Mouse (Mus musculus): ENCODE data around the gene 1810009J06Rik. TPM values are rescaled to one million over a fixed set of nuclear protein-coding genes. Genes with fewer than 3 reads are reported as not detected.

The 1810009J06Rik gene
- polyA plus RNA-seq, 2 experiments: not detected

DNA sequence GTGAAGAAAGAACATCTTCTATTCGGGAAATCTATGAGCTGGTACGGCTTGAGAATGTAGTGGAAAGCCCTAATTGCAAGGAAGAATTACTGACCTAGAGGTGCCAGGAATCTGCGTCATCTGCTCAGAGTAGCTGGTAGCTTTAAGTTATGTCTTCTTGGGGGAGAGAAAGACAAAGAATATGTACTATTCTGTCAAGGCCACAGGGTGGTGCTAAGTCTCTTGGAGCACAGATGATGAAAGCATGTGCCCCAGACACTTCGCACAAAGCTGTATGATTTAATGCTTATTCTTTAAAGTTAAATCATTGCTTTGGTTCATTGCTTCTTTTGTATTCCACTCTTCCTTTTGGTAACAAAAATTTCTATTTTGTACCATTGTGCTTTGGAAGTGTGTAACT lies 50.5 kb downstream of the 1810009J06Rik start:
- Histone ChIP-seq H3K4me3 (ENCODE audit: insufficient read depth in 1 of 2, low read depth in 2 of 2, low read length in 2 of 2) (no peak overlapping the region), H3K36me3 (replicated peaks; ENCODE audit: control insufficient read depth, insufficient read depth, low read depth) (no peaks in the 10 kb centered on the region), H3K9ac (replicated peaks) (no peak overlapping the region), H3K4me1 (replicated peaks; ENCODE audit: control insufficient read depth in 2 of 2, insufficient read depth in 2 of 2, low read length in 1 of 2) (no peaks in the 10 kb centered on the region), H3K9me3 (ENCODE audit: control insufficient read depth, low read length) (no peaks in the 10 kb centered on the region), H3K4me2 (ENCODE audit: low read depth) (no peak overlapping the region), H3K27ac (no peak overlapping the region), H3K27me3 (ENCODE audit: control insufficient read depth, insufficient read depth, low read length) (no peaks in the 10 kb centered on the region)
- TF ChIP-seq CTCF (IDR thresholded peaks at IDR 0.05; ENCODE audit: low read depth) (no peak), EP300 (IDR thresholded peaks at IDR 0.05; ENCODE audit: low read depth) (no peak)
- 59% methylated on average over 4 of the region's 4 CpGs for WGBS (ENCODE audit: insufficient replicate concordance)
- ATAC-seq (ENCODE audit: insufficient read depth) (no peak), DNase-seq (ENCODE audit: low read depth in 3 of 3, low spot score in 3 of 3) (no peak)

Other genes starting within 250 kb of the 1810009J06Rik start
- not detected in 2 replicates for gene Moxd2, start 77.3 kb upstream of the 1810009J06Rik start, polyA plus RNA-seq (2012; rRNA removed)
- not detected in 2 replicates for gene Moxd2, start 77.3 kb upstream of the 1810009J06Rik start, polyA plus RNA-seq (2014; fragmentation: Nextera tagmentation; extraction: Ambion mirVana)
- not detected in 2 replicates for gene Prss58, start 64.4 kb upstream of the 1810009J06Rik start, polyA plus RNA-seq (2012; rRNA removed)
- gene Prss58, start 64.4 kb upstream of the 1810009J06Rik start, polyA plus RNA-seq (2014; fragmentation: Nextera tagmentation; extraction: Ambion mirVana): not detected in 2 replicates
- gene 1700074P13Rik, start 24.2 kb upstream of the 1810009J06Rik start, polyA plus RNA-seq (2012; rRNA removed): not detected in 2 replicates
- gene 1700074P13Rik, start 24.2 kb upstream of the 1810009J06Rik start, polyA plus RNA-seq (2014; fragmentation: Nextera tagmentation; extraction: Ambion mirVana): not detected in 2 replicates
- not detected in 2 replicates for gene Gm4744, start 12.9 kb upstream of the 1810009J06Rik start, polyA plus RNA-seq (2012; rRNA removed)
- not detected in 2 replicates for gene Gm4744, start 12.9 kb upstream of the 1810009J06Rik start, polyA plus RNA-seq (2014; fragmentation: Nextera tagmentation; extraction: Ambion mirVana)
- gene Gm2663, start 34.7 kb downstream of the 1810009J06Rik start, polyA plus RNA-seq (2012; rRNA removed): not detected in 2 replicates
- not detected in 2 replicates for gene Gm2663, start 34.7 kb downstream of the 1810009J06Rik start, polyA plus RNA-seq (2014; fragmentation: Nextera tagmentation; extraction: Ambion mirVana)
- not detected in 2 replicates for gene 2210010C04Rik, start 70.8 kb downstream of the 1810009J06Rik start, polyA plus RNA-seq (2012; rRNA removed)
- not detected in 2 replicates for gene 2210010C04Rik, start 70.8 kb downstream of the 1810009J06Rik start, polyA plus RNA-seq (2014; fragmentation: Nextera tagmentation; extraction: Ambion mirVana)